Mouse (Mus musculus): ENCODE measurements at regions not wholly inside any gene's neighbourhood (a gene's known extent, or its start where the extent isn't known, plus 50 kb on each side); places are given as distances from the start of the nearest gene placed in this dataset.
"Not testable (repeated sequence)": the region's sequence is repeated elsewhere in the genome, so short reads cannot be mapped to it uniquely, and the experiment has no call there.

DNA sequence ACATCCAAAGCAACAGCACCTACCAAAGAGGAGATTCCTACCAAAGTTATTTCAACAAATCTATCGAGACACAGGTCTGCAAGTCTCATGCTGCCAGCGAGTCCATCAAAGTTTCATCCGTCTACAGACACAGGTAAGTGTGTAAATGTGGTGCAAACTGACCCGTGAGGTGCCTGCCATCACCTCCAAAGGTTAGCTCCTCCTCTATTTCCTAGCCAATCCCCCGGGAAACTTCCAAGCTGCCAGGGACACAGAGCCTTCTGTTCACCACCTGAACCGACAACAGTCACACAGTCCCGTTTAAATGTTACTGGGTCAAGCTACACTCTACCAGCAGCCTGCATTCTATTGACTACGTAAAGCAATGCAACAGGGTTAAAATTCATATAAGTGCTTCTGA lies 113.5 kb downstream of the Snurf start:
- DNase-seq, result not testable (repeated sequence)

DNA sequence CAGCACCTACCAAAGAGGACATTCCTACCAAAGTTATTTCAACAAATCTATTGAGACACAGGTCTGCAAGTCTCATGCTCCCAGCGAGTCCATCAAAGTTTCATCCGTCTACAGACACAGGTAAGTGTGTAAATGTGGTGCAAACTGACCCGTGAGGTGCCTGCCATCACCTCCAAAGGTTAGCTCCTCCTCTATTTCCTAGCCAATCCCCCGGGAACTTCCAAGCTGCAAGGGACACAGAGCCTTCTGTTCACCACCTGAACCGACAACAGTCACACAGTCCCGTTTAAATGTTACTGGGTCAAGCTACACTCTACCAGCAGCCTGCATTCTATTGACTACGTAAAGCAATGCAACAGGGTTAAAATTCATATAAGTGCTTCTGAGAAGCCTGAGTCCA lies 146.4 kb downstream of the Snurf start:
- DNase-seq, result peak; percentile 12

Measured in right cerebral cortex, adult 18-20 months (tissue).